Mouse (Mus musculus) gastrocnemius, adult 2 months (tissue): ENCODE data around the gene Acbd4. TPM values are rescaled to one million over a fixed set of nuclear protein-coding genes. Genes with fewer than 3 reads are reported as not detected.
A peak's percentile ranks its signal among the peaks of the same experiment; 100 is the strongest.

ENCODE experiments used
- DNase-seq: peaks from one replicate; pipeline ENCODE4 v3.0.0; 2022
- H3K27ac ChIP-seq: fragments of 200-600 bp; 2 replicates; pipeline ENCODE4 v1.8.1; 2022; ENCODE audit warnings: mild to moderate bottlenecking
- H3K4me3 ChIP-seq: fragments of 200-600 bp; 2 replicates; pipeline ENCODE4 v1.8.1; 2022; ENCODE audit warnings: mild to moderate bottlenecking, moderate library complexity
- CTCF ChIP-seq: fragments of 200-600 bp; IDR thresholded peaks from 2 replicates; pipeline ENCODE4 v1.8.1; 2022; ENCODE audit warnings: antibody characterized with exemption, mild to moderate bottlenecking, moderate library complexity
- intact Hi-C: fragments of 180-260 bp; cut with DNase I; formaldehyde crosslinking; loops from one replicate; pipeline ENCODE4 v1.15.1; 2025
- total RNA-seq, 2 experiments: library from RNA; stranded (reverse); gene quantifications; 2 replicates each; pipeline ENCODE4 v1.2.3; 2021

Acbd4 gene
- total RNA-seq, 2 experiments from 2014 or later, result 24.2 to 28.6 TPM

DNA sequence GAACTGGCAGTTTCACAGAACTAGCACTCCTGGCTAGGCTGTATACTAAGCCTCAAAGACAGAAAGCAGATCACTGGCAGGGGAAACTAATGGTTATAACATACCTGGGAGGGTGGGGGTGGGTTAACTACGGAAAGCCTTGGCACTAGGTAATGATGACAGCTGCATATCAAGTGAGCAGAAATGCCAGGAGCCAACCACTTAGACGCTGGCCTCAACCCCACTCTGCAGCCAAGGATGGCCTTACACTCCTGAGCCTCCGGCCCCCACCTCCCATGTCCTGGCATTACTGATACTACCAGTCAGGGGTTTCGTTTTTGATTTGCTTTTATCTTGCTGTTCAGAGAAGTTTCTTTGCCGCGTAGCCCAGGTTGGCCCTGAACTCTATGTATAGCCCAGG, 5.7 kb upstream of the Acbd4 start:
- TF ChIP-seq CTCF, result no peak
- intact Hi-C loops, result no loop called here
- peak overlapping the region; percentile 96 for H3K27ac ChIP-seq
- peak; percentile 64 for DNase-seq
- no peak overlapping the region for H3K4me3 ChIP-seq

DNA sequence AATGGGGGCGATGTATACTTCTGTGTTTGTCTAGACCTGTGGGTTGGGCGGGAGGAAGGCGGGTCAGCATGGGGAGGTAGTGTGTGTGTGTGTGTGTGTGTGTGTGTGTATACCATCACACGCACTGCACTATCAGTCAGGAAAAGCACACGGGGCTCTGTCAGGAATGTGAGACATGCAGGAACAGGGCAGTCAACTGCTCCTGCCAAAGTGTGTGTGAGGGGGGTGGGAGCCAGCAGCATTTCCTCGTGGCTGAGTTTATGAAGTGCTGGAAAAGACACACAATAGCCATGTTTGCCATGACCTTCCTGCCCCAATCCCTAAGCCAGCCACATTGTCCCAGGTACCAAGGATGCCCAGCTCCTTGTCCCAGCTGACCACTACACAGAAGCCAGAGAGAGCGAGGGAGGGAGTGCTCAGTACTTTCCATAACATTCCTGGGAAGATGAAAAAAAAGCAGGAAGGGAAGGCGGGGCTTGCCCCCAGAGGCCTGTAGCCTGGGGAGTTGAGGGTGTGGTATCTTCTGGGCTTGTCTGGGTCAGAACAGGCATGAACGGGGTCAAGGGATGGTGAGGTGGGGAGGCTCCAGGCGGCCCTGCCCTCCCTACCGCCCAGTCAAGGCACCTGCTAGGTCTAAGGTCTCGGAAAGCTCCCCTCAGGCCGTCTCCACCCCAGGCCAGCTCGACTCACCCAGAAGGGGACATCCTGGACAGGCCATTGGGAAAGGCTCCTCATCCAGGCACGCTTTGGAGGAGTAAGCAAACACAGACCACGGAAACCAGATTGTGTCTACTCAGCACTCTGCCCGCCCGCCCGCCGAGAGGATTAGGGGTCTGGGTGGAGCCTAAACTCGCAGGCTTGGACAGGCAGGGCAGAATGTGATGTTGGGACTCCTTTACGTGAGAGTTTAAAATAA, 4.2 kb upstream of the Acbd4 start:
- intact Hi-C loops, result no loop called here
- no peak for TF ChIP-seq CTCF
- Histone ChIP-seq H3K4me3 (peak overlapping the region; percentile 52), H3K27ac (peak overlapping the region; percentile 96)
- DNase-seq, result peak; percentile 44

DNA sequence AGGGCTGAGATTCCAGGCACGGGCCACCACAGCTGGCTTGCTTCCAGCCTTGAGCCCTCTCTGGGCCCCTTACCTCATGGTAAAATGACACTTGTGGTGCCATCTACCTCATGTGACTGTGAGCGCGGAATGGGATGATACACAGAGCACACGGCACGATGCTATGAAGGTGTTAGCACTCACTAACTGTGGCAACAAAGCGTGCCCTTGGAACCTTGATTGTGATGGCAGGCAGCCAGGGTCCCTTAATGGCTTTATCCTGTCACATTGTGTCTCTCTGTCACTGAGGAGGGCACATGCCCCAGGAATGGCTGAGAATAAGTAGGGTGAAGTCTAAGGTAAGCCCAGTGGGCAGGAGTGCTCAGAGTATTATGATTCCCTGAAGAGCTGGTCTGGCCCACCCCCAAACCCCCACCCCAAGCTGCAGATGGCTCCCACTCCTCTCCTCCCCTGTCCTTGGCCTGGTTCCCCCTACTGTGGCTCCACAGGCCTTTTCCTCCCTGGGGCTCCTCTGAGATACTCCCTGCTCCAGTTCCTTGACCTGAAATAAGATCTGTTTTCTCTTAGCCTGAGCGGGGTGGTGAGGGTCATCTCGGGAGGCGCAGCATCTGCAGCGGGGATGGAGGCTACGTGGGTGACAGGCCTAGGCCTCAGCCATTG, 2.8 kb upstream of the Acbd4 start:
- H3K4me3 ChIP-seq, result peak overlapping the region; percentile 84
- peak; percentile 61 for DNase-seq
- no peak for TF ChIP-seq CTCF
- intact Hi-C loops, result no loop called here
- H3K27ac ChIP-seq, result peak overlapping the region; percentile 96

DNA sequence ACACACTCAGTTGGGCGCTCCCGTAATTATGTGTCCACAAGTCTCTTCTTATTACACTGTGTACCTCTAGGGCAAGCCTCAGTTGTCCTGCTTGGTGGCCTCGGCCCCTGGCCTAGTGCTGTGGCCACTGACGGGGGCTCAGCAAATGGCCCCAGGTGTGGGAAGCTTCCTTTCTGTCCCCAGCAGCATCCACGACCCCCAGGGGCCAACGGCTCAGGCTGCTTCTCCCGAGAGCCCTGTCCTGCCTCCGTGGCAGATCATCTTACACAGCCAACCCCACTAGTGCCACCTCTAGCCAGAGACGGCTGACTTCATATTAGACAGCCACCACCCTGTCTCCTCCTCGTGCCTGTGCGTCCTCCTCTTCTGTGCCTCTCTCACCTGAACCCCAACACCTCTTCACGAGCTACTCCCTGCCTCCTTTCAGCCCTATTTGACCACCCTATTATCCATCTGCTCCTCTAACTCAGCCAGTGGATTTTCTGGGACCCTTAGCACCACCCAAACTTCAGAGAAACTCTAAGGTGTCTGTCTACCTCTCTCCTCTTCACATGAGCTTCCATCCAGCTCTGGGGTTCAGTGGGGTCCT, 2.0 kb upstream of the Acbd4 start:
- intact Hi-C loops, result no loop called here
- no peak for TF ChIP-seq CTCF
- peak; percentile 39 for DNase-seq
- H3K27ac ChIP-seq, result peak overlapping the region; percentile 96
- peak overlapping the region; percentile 84 for H3K4me3 ChIP-seq

DNA sequence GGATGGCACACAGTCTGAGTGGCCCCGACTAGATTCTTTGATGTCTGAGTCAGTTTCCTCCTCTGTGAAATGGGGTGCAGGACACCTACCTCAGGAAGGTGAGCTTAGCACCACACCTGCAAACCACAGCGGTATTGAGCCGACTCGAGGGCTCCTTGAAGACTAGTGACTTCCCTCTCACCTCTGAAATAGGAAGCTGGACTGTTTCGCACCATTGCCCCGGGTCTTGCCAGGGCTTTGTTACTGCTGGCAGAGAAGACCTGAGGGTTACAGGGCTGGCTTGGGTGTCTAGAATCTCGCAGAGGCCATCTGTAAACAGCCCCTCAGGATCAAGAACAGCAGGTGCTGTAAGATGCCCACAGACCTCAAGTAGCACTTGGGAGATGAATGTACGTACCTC, 1.1 kb upstream of the Acbd4 start:
- Histone ChIP-seq H3K4me3 (peak overlapping the region; percentile 84), H3K27ac (peak overlapping the region; percentile 96)
- intact Hi-C loops, result loop anchor here (5.0 kb wide), 2 partner anchors 42 to 227 kb away; no protein-coding TSS in a partner anchor
- no peak for TF ChIP-seq CTCF
- DNase-seq, result peak; percentile 19

DNA sequence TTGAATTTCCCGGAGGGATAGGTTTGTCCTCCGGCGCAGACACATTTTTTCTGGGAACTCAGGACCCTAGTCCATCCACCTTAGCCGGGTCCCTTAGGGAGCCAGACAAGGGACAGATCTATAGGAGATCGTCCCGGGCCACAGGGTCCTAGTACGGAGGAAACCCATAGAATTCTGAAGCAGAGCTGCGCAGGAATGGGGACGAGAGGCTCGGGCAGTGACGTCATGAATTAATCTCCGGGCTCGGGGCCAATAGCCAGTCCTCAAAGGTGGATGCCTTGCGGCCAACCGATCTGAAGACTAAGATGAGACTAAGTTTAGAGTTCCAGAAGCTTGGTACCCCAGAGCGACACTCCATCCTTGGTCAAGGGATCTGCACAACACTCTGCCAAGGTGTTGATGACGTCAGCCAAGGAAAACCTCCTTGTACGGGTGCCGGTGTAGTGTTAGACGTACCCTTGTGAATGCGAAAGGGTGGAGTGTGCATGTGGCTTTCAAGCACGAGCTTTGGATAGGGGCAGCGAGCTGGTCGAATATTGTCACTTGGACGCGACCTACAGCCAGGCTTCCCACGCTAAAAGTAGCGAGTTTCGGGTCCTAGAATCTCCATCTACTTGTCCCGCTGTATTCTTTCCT, 502 bp downstream of the Acbd4 start:
- TF ChIP-seq CTCF, result no peak
- DNase-seq, result peak; percentile 87
- peak overlapping the region; percentile 84 for H3K4me3 ChIP-seq
- intact Hi-C loops, result loop anchor here (1.0 to 5.0 kb wide), 3 partner anchors 40 to 225 kb away; no protein-coding TSS in a partner anchor
- H3K27ac ChIP-seq, result peak overlapping the region; percentile 96

DNA sequence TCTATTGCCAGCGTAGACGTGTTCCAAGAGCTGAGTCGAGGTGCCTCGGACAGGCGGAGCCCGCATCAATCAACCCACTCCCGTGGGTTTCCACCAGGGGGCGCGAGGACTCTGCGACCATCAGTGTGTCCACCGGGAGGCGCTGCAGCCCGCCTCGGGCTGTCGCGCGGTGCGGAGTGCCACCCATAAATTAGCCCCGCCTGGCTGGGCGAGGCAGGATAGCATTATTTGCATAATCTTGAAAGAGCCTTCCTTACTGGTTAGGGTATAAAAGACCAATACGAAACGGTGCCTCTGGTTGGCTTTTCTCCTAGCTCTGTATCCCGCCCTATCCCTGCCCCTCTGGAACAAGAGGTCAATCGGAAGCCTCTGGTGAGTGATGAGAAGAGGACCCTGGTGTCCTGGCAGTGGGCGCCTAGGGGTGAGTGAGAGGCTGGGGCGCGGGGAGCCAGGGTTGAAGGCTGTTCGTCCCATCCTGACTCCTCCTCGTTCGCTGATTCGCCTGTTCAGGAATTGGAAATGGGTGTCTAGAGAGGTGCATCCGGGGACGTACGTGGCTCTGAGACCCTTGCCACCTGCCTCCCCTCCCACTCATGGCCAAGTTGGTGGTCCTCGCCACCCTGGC, 1.4 kb downstream of the Acbd4 start:
- H3K27ac ChIP-seq, result peak overlapping the region; percentile 96
- peak overlapping the region; percentile 84 for H3K4me3 ChIP-seq
- intact Hi-C loops, result loop anchor here (1.0 to 5.0 kb wide), 3 partner anchors 39 to 224 kb away; no protein-coding TSS in a partner anchor
- peak; percentile 98 for DNase-seq
- TF ChIP-seq CTCF, result no peak

DNA sequence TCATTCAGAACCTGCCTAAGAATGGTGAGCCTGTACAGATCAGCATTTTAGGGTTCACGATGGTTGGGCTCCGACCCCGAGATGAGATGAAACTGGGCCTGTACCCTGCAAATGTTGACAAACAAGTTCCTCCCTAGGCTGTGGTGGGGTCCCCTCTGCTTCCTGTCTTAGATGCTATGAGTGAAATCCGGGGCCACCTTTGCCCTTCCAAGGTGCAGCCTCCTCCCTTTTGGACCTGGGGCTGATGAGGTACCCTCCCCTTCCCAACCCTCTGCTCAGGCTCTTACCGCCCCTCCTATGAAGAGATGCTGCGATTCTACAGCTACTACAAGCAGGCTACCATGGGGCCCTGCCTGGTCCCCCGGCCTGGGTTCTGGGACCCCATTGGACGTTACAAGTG, 2.1 kb downstream of the Acbd4 start:
- DNase-seq, result no peak
- peak overlapping the region; percentile 84 for H3K4me3 ChIP-seq
- no peak for TF ChIP-seq CTCF
- H3K27ac ChIP-seq, result peak overlapping the region; percentile 96
- intact Hi-C loops, result loop anchor here (5.0 kb wide), 2 partner anchors 39 to 224 kb away; no protein-coding TSS in a partner anchor

DNA sequence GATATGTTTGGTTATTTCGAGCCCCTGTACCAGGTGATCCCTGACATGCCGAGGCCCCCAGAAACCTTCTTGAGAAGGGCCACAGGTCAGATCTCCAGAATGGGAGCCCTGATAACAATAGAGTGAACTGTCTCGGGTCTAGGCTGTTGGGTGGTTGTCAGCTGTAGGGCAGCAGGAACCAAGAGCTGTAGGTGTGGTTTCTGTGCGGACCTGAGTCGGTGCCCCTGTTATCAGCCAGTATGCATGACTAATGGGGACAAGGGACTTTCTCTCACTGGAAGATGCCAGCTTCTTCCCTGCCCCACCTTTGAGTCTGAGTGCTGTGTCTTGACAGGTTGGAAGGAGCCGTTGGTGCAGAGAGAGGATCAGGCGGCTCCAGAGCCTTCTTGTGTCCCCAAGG, 3.0 kb downstream of the Acbd4 start:
- Histone ChIP-seq H3K27ac (no peak overlapping the region), H3K4me3 (no peak overlapping the region; the same call in 1 of the 2 replicates)
- no peak for TF ChIP-seq CTCF
- intact Hi-C loops, result loop anchor here (5.0 kb wide), 2 partner anchors 38 to 223 kb away; no protein-coding TSS in a partner anchor
- no peak for DNase-seq

DNA sequence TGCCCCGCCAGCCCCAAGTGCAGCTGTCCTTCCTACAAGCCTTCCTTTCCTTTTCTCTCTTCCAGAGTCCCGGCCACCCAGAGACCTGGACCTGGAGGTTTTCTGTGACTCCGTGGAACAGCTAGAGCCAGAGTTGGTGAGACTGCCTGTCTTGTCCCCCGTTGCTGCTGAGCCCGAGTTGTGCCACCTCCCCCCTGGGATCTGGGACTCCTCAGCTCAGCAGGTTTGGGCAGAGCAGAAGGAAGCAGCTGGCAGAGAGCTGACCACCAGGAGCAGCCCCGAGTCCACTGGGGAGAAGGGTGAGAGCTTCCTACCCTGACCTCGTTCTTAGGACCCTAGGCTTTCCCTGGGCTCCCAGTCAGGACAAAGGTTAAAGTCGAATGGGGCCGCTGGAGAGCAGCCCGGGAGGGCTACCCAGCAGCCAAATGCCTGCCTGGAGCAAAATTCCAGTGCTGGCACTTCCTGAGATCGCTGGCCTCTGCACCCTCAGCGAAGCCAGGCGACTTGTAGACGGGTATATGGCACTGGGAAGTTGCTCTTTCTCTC, 3.8 kb downstream of the Acbd4 start:
- intact Hi-C loops, result no loop called here
- peak overlapping the region; percentile 25 for H3K27ac ChIP-seq
- peak; percentile 36 for DNase-seq
- TF ChIP-seq CTCF, result peak; percentile 3; the same call in 1 of the 2 replicates
- peak overlapping the region; percentile 6 for H3K4me3 ChIP-seq

DNA sequence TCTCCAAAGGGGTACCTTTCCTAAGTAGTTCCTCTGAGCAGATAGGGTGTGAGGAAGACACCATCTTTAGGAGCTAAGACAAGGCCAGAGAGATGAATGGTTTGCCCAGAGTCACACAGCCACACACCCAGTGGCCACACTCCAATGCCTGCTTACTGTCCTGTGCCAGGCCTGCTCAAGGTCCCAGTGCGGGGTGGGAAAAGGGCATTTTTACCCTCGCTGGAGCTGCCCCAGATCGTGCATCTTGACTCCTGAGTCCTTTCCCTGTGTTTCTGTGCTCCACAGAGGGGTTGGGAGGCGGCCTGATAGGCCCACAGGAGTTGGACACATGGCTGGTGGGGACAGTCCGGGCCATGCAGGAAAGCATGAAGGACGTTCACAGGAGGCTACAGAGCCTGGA, 4.3 kb downstream of the Acbd4 start:
- no peak for DNase-seq
- Histone ChIP-seq H3K27ac (peak overlapping the region; percentile 25), H3K4me3 (peak overlapping the region; percentile 6; the same call in 1 of the 2 replicates)
- intact Hi-C loops, result no loop called here
- no peak for TF ChIP-seq CTCF
